Mouse (Mus musculus): ENCODE results near the gene 4930563M21Rik. TPM values are rescaled to one million over a fixed set of nuclear protein-coding genes. Genes with fewer than 3 reads are reported as not detected.
A peak's percentile ranks its signal among the peaks of the same experiment; 100 is the strongest.

4930563M21Rik gene
- polyA plus RNA-seq, 1 experiment = not detected

DNA sequence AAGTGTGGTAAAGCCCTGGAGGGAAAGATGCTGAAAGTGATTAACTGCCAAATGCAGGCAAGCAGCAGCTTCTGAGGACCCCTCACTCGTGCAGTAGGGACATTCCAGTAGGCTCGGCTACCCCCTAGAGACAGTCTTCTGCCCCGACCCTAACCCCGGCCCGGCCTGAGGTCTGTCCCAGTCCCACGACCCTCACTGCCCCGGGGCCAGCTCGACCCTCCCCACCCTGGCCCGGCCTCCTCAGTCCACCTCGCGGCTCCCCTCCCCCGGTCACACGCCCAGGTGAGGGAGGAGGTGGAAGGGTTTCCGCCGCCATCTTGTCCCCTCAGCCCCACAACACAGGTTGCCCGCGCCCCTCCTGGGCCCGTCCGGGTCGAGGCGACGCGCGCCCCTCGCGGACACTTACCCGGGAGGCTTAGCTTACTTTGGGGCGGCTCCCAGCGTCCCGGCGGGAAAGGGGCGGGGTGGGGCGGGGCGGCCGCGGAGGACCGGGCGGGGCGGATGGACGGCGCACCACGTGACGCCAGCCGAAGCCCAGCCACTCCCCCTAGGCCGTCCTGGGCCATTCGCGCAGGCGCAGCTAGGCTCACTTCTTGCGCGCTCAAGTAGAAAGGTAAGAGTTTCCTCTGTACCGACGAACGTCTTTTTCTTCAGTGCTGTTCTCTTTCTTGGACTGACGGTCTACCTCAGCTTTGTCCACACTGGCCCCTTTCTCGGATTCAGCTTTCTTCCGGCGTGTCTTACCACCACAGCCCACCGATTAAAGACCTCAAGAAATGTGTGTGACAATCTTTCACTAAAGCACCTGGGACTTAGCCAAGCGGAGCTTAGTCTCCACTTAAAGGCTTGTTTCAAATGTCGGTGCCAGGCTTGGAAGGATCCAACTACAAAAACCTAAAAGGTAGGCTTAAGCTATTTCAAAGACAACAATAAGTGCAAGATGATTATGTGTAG lies 72.4 kb downstream of the 4930563M21Rik start, which contains the start of gene Scaper:
Gene Scaper (minus strand): TSS at position 456 of the 954 bp plus-strand sequence.
- WGBS = under 1% methylated on average over 54 of the region's 60 CpGs
- no peak for TF ChIP-seq CTCF (IDR thresholded peaks at IDR 0.05; ENCODE audit: borderline replicate concordance, control insufficient read depth, extremely low read depth, insufficient read depth, low read length, poor library complexity)
- 0 out of 2 replicates have a peak, but pooled peaks have one; percentile 63 for TF ChIP-seq POLR2A (IDR thresholded peaks at IDR 0.05; ENCODE audit: control insufficient read depth, extremely low read depth, insufficient read depth, low read length, poor library complexity)
- peak within 1 kb of the TSS; percentile 90 for H3K4me3 ChIP-seq (ENCODE audit: control insufficient read depth, insufficient read depth, low read length)

DNA sequence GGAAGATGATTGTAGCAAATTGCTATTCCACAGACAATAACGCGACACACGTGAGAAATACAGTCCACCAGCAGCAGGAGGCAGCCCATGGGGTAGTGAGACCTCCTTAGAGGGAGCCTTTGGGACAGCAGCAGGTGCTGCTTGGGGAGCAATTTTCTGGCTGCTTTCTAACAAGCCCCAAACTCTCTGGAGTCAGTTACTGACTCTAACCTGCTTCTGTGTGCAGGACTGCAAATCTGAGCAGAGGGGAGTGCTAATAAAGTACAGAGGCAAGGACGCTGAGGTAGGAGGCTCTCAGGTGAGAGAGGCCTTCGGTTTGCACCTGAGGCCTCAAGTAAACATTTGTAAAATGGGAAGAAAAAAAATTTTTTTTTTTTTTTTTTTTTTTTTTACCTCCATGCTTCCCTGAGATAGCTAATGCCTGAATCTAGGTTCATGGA lies 73.1 kb downstream of the 4930563M21Rik start:
- peak; percentile 15 for DNase-seq
- 36% methylated on average over 5 of the region's 5 CpGs for WGBS
- Histone ChIP-seq H3K4me3 (ENCODE audit: control insufficient read depth, insufficient read depth, low read length) (peak overlapping the region; percentile 90), H3K27ac (ENCODE audit: control insufficient read depth, insufficient read depth, low read length) (no peak overlapping the region), H3K27me3 (ENCODE audit: control insufficient read depth, insufficient read depth, low read length) (no peaks in the 10 kb centered on the region), H3K4me1 (replicated peaks; ENCODE audit: control insufficient read depth, insufficient read depth, low read length) (0 out of 2 replicates have a peak, but pooled peaks cover 3% of the 10 kb centered on the region), H3K36me3 (ENCODE audit: control insufficient read depth, insufficient read depth, low read length) (no peaks in the 10 kb centered on the region)
- TF ChIP-seq POLR2A (IDR thresholded peaks at IDR 0.05; ENCODE audit: control insufficient read depth, extremely low read depth, insufficient read depth, low read length, poor library complexity) (no peak), CTCF (IDR thresholded peaks at IDR 0.05; ENCODE audit: borderline replicate concordance, control insufficient read depth, extremely low read depth, insufficient read depth, low read length, poor library complexity) (no peak)

More for the DNA sequence above, 72.4 kb downstream of the 4930563M21Rik start, which contains the start of gene Scaper:
- Histone ChIP-seq H3K4me1 (replicated peaks; ENCODE audit: control insufficient read depth, insufficient read depth, low read length) (0 out of 2 replicates have a peak, but pooled peaks cover 3% of the 10 kb centered on the region), H3K27ac (ENCODE audit: control insufficient read depth, insufficient read depth, low read length) (peak within 1 kb of the TSS; percentile 56), H3K27me3 (ENCODE audit: control insufficient read depth, insufficient read depth, low read length) (no peaks in the 10 kb centered on the region), H3K36me3 (ENCODE audit: control insufficient read depth, insufficient read depth, low read length) (no peaks in the 10 kb centered on the region)
- peak; percentile 90 for DNase-seq

DNA sequence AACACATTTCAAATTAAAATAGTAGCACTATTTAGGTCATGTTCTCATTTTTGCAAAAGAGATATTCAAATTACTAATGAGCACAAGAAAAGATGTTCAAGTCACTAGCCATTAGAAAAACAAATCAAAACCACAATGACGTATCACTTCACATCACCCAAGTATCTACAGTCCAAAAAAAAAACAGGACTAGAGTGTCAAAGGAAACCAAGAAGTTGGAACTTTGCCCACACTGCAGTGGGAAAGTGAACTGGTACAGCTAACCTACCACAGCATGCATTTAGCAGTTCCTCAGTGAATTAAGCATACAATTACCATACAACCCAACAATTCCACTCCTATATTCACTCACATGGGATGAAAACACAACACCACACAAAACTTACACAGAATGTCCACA lies 77.9 kb downstream of the 4930563M21Rik start:
- no peaks in the 10 kb centered on the region for H3K27me3 ChIP-seq (ENCODE audit: control insufficient read depth, insufficient read depth, low read length)
- no peak overlapping the region for H3K27ac ChIP-seq (ENCODE audit: control insufficient read depth, insufficient read depth, low read length)
- TF ChIP-seq POLR2A (IDR thresholded peaks at IDR 0.05; ENCODE audit: control insufficient read depth, extremely low read depth, insufficient read depth, low read length, poor library complexity) (no peak), CTCF (IDR thresholded peaks at IDR 0.05; ENCODE audit: borderline replicate concordance, control insufficient read depth, extremely low read depth, insufficient read depth, low read length, poor library complexity) (no peak)
- 27% methylated on average over 1 of the region's 1 CpGs for WGBS
- H3K36me3 ChIP-seq (ENCODE audit: control insufficient read depth, insufficient read depth, low read length) = no peaks in the 10 kb centered on the region
- H3K4me3 ChIP-seq (ENCODE audit: control insufficient read depth, insufficient read depth, low read length) = no peak overlapping the region
- no peak for DNase-seq
- H3K4me1 ChIP-seq (replicated peaks; ENCODE audit: control insufficient read depth, insufficient read depth, low read length) = 0 out of 2 replicates have a peak, but pooled peaks cover 3% of the 10 kb centered on the region

DNA sequence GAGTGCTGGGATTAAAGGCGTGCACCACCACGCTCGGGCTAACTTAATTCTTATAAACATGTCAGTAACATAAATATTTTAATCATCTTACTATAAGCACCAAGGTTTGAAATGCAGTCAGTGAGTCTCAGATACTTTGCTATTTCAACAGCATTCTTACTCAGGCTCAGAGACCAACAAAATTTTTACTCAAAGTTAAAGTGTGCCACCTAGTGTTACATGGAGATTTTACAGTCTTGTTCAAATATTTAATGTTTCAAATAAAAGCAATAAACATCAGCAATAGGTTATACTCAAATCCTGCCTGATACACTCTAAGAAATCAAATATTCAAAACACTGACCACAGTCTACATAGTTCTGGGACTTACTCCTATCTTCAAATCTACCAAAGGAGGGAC lies 91.8 kb downstream of the 4930563M21Rik start:
- H3K4me1 ChIP-seq (replicated peaks; ENCODE audit: control insufficient read depth, insufficient read depth, low read length) = no peaks in the 10 kb centered on the region
- no peaks in the 10 kb centered on the region for H3K27me3 ChIP-seq (ENCODE audit: control insufficient read depth, insufficient read depth, low read length)
- TF ChIP-seq POLR2A (IDR thresholded peaks at IDR 0.05; ENCODE audit: control insufficient read depth, extremely low read depth, insufficient read depth, low read length, poor library complexity) (no peak), CTCF (IDR thresholded peaks at IDR 0.05; ENCODE audit: borderline replicate concordance, control insufficient read depth, extremely low read depth, insufficient read depth, low read length, poor library complexity) (no peak)
- no peak overlapping the region for H3K27ac ChIP-seq (ENCODE audit: control insufficient read depth, insufficient read depth, low read length)
- WGBS = 94% methylated on average over 3 of the region's 3 CpGs
- DNase-seq = no peak
- no peak overlapping the region for H3K4me3 ChIP-seq (ENCODE audit: control insufficient read depth, insufficient read depth, low read length)
- H3K36me3 ChIP-seq (ENCODE audit: control insufficient read depth, insufficient read depth, low read length) = no peaks in the 10 kb centered on the region

DNA sequence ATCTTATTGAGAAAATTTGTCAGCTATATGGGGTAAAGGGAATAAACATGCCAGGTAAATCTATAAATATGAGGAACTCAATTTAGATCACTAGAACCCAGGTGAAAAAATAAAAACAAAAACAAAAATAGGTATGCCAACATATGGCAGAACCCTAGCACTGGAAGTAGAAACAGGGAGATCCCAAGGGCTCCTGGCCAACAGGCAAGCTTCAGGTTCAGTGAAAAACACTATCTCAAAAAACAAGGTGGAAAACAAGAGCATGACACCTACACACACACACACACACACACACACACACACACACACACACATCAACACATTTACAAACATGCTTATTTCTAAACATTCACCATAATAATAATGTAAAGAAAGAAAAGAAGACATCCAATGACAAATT lies 93.6 kb downstream of the 4930563M21Rik start:
- H3K4me1 ChIP-seq (replicated peaks; ENCODE audit: control insufficient read depth, insufficient read depth, low read length) = no peaks in the 10 kb centered on the region
- H3K36me3 ChIP-seq (ENCODE audit: control insufficient read depth, insufficient read depth, low read length) = no peaks in the 10 kb centered on the region
- no peaks in the 10 kb centered on the region for H3K27me3 ChIP-seq (ENCODE audit: control insufficient read depth, insufficient read depth, low read length)
- DNase-seq = no peak
- no peak for TF ChIP-seq POLR2A (IDR thresholded peaks at IDR 0.05; ENCODE audit: control insufficient read depth, extremely low read depth, insufficient read depth, low read length, poor library complexity)
- TF ChIP-seq CTCF (IDR thresholded peaks at IDR 0.05; ENCODE audit: borderline replicate concordance, control insufficient read depth, extremely low read depth, insufficient read depth, low read length, poor library complexity) = no peak
- no peak overlapping the region for H3K4me3 ChIP-seq (ENCODE audit: control insufficient read depth, insufficient read depth, low read length)
- no peak overlapping the region for H3K27ac ChIP-seq (ENCODE audit: control insufficient read depth, insufficient read depth, low read length)

Other genes starting within 250 kb of the 4930563M21Rik start
- gene Scaper, start 72.4 kb downstream of the 4930563M21Rik start, polyA plus RNA-seq (2012; rRNA removed) = 5.9 and 6.5 TPM in 2 replicates
- 47.3 and 53.5 TPM in 2 replicates for gene Rcn2, start 31.3 kb upstream of the 4930563M21Rik start, polyA plus RNA-seq (2012; rRNA removed)
- 184 and 196 TPM in 2 replicates for gene Pstpip1, start 79.4 kb upstream of the 4930563M21Rik start, polyA plus RNA-seq (2012; rRNA removed)
- gene Tspan3, start 154.9 kb upstream of the 4930563M21Rik start, polyA plus RNA-seq (2012; rRNA removed) = 120 and 146 TPM in 2 replicates

Measured in thymus, adult 2 months (tissue).